Mouse (Mus musculus) liver, embryonic 12.5 days (tissue): ENCODE results near the gene Marveld1. TPM values are rescaled to one million over a fixed set of nuclear protein-coding genes. Genes with fewer than 3 reads are reported as not detected.

Experiments
- ATAC-seq: fragments of 200-750 bp; cut with Nextera tagmentation; 2 replicates; pipeline ENCODE4 v1.8.0; 2017; ENCODE audit warnings: moderate number of reproducible peaks, mild to moderate bottlenecking, moderate library complexity
- H3K27ac ChIP-seq: fragments of 300-500 bp; sonication (generic); 2 replicates; pipeline ENCODE4 v1.5.1; 2016; ENCODE audit warnings: mild to moderate bottlenecking
- H3K27me3 ChIP-seq: fragments of 300-500 bp; sonication (generic); replicated peaks from 2 replicates; pipeline ENCODE4 v1.6.1; 2016; ENCODE audit warnings: mild to moderate bottlenecking, moderate library complexity
- H3K36me3 ChIP-seq: fragments of 300-500 bp; sonication (generic); 2 replicates; pipeline ENCODE4 v1.6.1; 2016; ENCODE audit warnings: mild to moderate bottlenecking, moderate library complexity
- H3K4me1 ChIP-seq: fragments of 300-500 bp; sonication (generic); 2 replicates; pipeline ENCODE4 v1.6.1; 2016
- H3K4me2 ChIP-seq: fragments of 300-500 bp; sonication (generic); 2 replicates; pipeline ENCODE4 v1.6.1; 2016; ENCODE audit warnings: mild to moderate bottlenecking, moderate library complexity
- H3K4me3 ChIP-seq: fragments of 300-500 bp; sonication (generic); 2 replicates; pipeline ENCODE4 v1.5.1; 2016; ENCODE audit warnings: mild to moderate bottlenecking, moderate library complexity
- H3K9ac ChIP-seq: fragments of 300-500 bp; sonication (generic); 2 replicates; pipeline ENCODE4 v1.6.1; 2016; ENCODE audit warnings: mild to moderate bottlenecking, moderate library complexity
- H3K9me3 ChIP-seq: fragments of 300-500 bp; sonication (generic); replicated peaks from 2 replicates; pipeline ENCODE4 v1.6.1; 2016; ENCODE audit warnings: mild to moderate bottlenecking, moderate library complexity
- WGBS: fragments of 180-500 bp; shearing (Covaris S2); methylation state at CpG from one replicate; pipeline ENCODE4 v1.1.7; 2016; ENCODE audit not compliant: insufficient replicate concordance; 5-methylcytosine and 5-hydroxymethylcytosine counted together
- polyA plus RNA-seq: library from polyadenylated mRNA; unstranded; fragments of >200 nt; fragmentation: Nextera tagmentation; extraction: Ambion mirVana; gene quantifications from 2 replicates; pipeline ENCODE4 v1.2.1, GENCODE M21; 2016

Marveld1 gene
- polyA plus RNA-seq, 1 experiment from 2014 or later: 4.6 TPM

GRCm38 (mm10) chr19:42158246-42159017 lies 11.2 kb downstream of the Marveld1 start:
- Histone ChIP-seq H3K9me3 (no peaks in the 10 kb centered on the region), H3K9ac (no peak overlapping the region), H3K4me2 (peak overlapping the region; percentile 36), H3K27me3 (0 out of 2 replicates have a peak, but pooled peaks cover 7% of the 10 kb centered on the region), H3K4me3 (no peak overlapping the region; the same call in 1 of the 2 replicates), H3K27ac (no peak overlapping the region), H3K36me3 (no peaks in the 10 kb centered on the region), H3K4me1 (peaks cover 22% of the 10 kb centered on the region)
- peak; percentile 54; the same call in 1 of the 2 replicates for ATAC-seq
- 15% methylated on average over 13 of the region's 13 CpGs for WGBS

GRCm38 (mm10) chr19:42163764-42164163 lies 16.6 kb downstream of the Marveld1 start, which contains the start of gene Zfyve27:
Zfyve27 (plus strand) TSS chr19:42163951.
- 58% methylated on average over 5 of the region's 5 CpGs for WGBS

GRCm38 (mm10) chr19:42164188-42164587 lies 17.0 kb downstream of the Marveld1 start:
- Histone ChIP-seq H3K9me3 (no peaks in the 10 kb centered on the region), H3K4me1 (peaks cover 20% of the 10 kb centered on the region), H3K36me3 (no peaks in the 10 kb centered on the region), H3K4me3 (no peak overlapping the region), H3K27me3 (peaks cover 38% of the 10 kb centered on the region), H3K4me2 (no peak overlapping the region), H3K27ac (no peak overlapping the region), H3K9ac (no peak overlapping the region)
- 63% methylated on average over 7 of the region's 7 CpGs for WGBS
- no peak for ATAC-seq

More at GRCm38 (mm10) chr19:42163764-42164163, 16.6 kb downstream of the Marveld1 start, which contains the start of gene Zfyve27:
- no peak within 1 kb of the TSS for H3K27ac ChIP-seq
- no peaks in the 10 kb centered on the region for H3K9me3 ChIP-seq
- H3K4me2 ChIP-seq: no peak within 1 kb of the TSS
- peaks cover 20% of the 10 kb centered on the region for H3K4me1 ChIP-seq
- no peak for ATAC-seq
- H3K36me3 ChIP-seq: no peaks in the 10 kb centered on the region
- H3K4me3 ChIP-seq: no peak within 1 kb of the TSS
- no peak within 1 kb of the TSS for H3K9ac ChIP-seq
- H3K27me3 ChIP-seq: peaks cover 33% of the 10 kb centered on the region

GRCm38 (mm10) chr19:42166130-42166529 lies 18.9 kb downstream of the Marveld1 start:
- Histone ChIP-seq H3K4me1 (peaks cover 30% of the 10 kb centered on the region), H3K27ac (no peak overlapping the region), H3K27me3 (peaks cover 40% of the 10 kb centered on the region), H3K36me3 (no peaks in the 10 kb centered on the region), H3K4me2 (peak overlapping the region; percentile 58), H3K9me3 (no peaks in the 10 kb centered on the region), H3K4me3 (peak overlapping the region; percentile 34), H3K9ac (peak overlapping the region; percentile 12; the same call in 1 of the 2 replicates)
- WGBS: 4% methylated on average over 12 of the region's 12 CpGs
- ATAC-seq: no peak

DNA sequence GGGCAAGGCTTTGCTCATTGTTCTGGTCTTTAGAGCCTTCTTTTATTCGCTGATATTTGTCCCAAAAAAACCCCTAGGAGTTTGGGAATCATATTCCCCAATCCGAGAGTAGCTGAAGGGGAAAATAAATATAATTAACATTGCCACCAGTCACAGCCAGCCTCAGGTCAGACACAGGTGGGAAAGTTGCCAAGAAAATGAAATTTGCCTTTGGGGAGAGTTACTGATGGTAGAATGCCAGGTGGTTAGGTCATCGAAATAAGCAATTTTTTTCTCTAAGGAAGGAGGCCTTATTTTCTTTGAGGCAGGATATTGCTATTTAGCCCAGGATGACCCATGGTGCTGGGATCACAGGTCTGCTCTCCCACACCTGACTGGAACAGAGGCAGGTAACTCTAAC lies 19.6 kb downstream of the Marveld1 start:
- no peak for ATAC-seq
- no peaks in the 10 kb centered on the region for H3K9me3 ChIP-seq
- H3K4me2 ChIP-seq: no peak overlapping the region
- peaks cover 36% of the 10 kb centered on the region for H3K4me1 ChIP-seq
- no peak overlapping the region for H3K4me3 ChIP-seq
- no peak overlapping the region for H3K27ac ChIP-seq
- peaks cover 40% of the 10 kb centered on the region for H3K27me3 ChIP-seq
- 41% methylated on average over 3 of the region's 3 CpGs for WGBS
- H3K9ac ChIP-seq: no peak overlapping the region
- H3K36me3 ChIP-seq: no peaks in the 10 kb centered on the region

DNA sequence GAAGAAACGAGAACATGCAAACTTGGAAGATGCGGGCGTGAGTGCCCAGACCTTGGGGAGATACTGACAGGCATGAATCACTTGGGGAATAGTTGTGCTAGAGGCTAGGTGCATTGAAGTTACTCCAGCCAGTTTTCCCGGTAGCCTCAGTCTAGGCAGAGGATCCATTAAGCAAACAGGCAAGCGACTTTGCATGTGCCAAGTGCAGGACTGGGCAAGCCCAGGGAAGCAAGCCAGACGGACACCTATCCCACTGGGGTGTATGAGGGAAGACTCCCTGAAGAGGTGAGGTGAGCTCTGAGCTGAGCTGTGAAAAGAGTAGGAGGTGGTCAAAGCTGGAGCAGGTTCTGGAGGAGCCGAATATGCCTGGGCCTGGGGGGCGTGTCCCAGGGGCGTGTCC lies 20.3 kb downstream of the Marveld1 start:
- no peak overlapping the region for H3K4me3 ChIP-seq
- peaks cover 40% of the 10 kb centered on the region for H3K27me3 ChIP-seq
- peaks cover 40% of the 10 kb centered on the region for H3K4me1 ChIP-seq
- H3K4me2 ChIP-seq: no peak overlapping the region
- H3K9ac ChIP-seq: no peak overlapping the region
- WGBS: 66% methylated on average over 9 of the region's 9 CpGs
- H3K36me3 ChIP-seq: no peaks in the 10 kb centered on the region
- no peak for ATAC-seq
- H3K27ac ChIP-seq: no peak overlapping the region
- no peaks in the 10 kb centered on the region for H3K9me3 ChIP-seq

DNA sequence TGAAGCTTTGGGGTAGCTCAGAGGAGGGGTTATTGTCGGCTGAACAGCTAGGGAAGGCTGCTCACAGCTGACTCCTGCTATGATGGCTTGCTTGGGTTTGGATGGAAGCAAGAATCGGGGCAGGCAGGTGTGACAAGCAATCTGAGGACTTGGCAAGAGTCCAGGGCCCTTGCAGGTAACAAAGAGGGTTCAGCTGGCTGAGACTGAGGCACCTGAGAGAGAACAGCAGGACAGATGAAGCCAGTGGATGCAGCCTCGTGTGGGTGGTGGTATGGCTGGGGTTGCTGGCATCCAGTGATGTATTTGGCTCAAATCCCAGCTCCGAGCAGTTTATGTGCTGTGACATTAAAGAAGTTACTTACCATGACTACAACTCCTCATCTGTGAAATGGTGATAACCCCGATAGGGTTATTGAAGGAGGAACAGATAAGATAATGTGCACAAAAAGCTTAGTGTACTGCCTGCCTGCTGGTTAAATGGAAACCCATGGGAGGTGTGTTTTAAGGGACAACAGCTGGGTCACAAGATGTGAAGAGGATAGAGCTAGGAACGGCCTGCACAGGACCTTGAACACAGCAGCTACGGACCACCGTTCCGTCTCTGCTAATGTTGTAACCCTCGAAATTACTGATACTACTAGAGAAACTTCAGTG lies 22.2 kb downstream of the Marveld1 start:
- Histone ChIP-seq H3K4me2 (peak overlapping the region; percentile 90), H3K4me3 (peak overlapping the region; percentile 92), H3K36me3 (0 out of 2 replicates have a peak, but pooled peaks cover 3% of the 10 kb centered on the region), H3K27me3 (peaks cover 35% of the 10 kb centered on the region), H3K9ac (peak overlapping the region; percentile 91; the same call in 1 of the 2 replicates), H3K4me1 (peaks cover 45% of the 10 kb centered on the region), H3K27ac (peak overlapping the region; percentile 49), H3K9me3 (no peaks in the 10 kb centered on the region)
- WGBS: 49% methylated on average over 10 of the region's 10 CpGs
- ATAC-seq: peak; percentile 38

DNA sequence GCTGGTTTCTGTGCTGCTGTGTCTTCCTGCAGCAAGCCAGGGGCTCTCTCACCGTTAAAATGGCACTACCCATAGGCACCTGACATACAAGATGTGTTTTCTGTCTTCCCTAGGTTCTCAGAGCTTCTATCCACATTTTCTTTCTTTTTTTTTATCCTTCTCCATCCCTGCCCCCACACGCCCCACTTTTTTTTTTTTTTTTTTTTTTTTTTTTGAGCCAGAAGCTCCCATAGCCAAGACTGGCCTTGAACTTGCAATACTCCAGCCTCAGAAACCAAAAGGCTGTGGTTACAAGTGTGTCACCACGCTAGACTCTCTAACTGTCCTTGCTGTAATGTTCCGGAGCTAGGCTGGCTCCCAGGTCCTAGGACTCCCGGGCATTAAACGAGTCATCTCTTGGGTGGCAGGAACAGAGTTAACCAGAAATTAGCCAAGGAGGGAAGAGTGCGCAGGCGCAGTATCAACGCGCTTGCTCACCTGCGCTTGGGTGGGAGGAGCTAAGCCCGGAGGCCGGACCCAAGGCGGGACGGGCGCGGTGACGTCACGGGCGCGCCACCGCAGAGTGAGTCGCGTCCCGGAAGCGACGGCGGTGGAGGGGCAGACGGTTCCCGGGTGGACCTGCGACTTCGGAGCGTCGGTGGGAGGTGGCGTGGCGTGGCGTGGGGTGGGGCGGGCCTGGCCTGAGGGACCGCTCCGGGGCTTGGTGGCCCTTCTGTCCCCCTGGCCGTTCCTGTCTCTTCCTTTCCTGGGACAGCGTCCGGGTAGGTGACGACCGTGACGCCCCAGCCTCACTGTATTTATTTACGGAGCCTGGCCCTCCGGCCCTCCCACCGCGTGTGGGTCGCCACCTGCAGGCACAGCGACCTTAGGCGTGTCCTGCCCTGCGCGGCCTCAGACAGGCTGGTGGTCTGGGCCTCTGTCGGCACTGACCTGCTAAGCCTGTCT lies 23.1 kb downstream of the Marveld1 start:
- H3K4me1 ChIP-seq: peaks cover 45% of the 10 kb centered on the region
- peak overlapping the region; percentile 91 for H3K9ac ChIP-seq
- peak overlapping the region; percentile 90 for H3K4me2 ChIP-seq
- no peaks in the 10 kb centered on the region for H3K9me3 ChIP-seq
- peak overlapping the region; percentile 92 for H3K4me3 ChIP-seq
- WGBS: 1% methylated on average over 55 of the region's 56 CpGs
- H3K27ac ChIP-seq: peak overlapping the region; percentile 77
- H3K36me3 ChIP-seq: 0 out of 2 replicates have a peak, but pooled peaks cover 3% of the 10 kb centered on the region
- ATAC-seq: peak; percentile 91
- H3K27me3 ChIP-seq: peaks cover 34% of the 10 kb centered on the region

DNA sequence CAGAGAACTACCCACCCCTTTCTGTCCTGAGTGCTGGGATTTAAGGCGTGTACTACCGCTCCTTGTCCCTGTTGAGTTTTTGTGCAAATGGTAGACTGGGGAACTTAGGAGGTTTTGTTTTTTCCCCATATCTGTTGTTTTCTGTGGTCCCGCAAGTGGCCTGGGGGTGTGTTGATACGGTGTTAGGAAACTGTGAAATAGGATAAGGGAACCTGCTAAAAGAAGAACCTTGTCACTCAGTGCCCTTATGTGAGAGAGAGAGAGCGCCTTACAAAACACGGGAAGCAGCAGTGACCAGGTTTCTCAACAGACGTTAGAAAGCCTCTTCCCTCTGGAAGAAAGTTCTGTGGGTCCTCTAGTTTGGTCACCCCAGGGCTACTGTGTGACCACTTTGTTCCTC lies 29.6 kb downstream of the Marveld1 start:
- no peaks in the 10 kb centered on the region for H3K27me3 ChIP-seq
- H3K4me3 ChIP-seq: 0 out of 2 replicates have a peak overlapping the region, but pooled peaks have one; percentile 1
- H3K27ac ChIP-seq: peak overlapping the region; percentile 69
- H3K4me2 ChIP-seq: peak overlapping the region; percentile 41
- H3K9me3 ChIP-seq: no peaks in the 10 kb centered on the region
- ATAC-seq: peak; percentile 79
- H3K36me3 ChIP-seq: peaks cover 47% of the 10 kb centered on the region
- peaks cover 34% of the 10 kb centered on the region for H3K4me1 ChIP-seq
- no peak overlapping the region; the same call in 1 of the 2 replicates for H3K9ac ChIP-seq
- WGBS: 26% methylated on average over 7 of the region's 7 CpGs

DNA sequence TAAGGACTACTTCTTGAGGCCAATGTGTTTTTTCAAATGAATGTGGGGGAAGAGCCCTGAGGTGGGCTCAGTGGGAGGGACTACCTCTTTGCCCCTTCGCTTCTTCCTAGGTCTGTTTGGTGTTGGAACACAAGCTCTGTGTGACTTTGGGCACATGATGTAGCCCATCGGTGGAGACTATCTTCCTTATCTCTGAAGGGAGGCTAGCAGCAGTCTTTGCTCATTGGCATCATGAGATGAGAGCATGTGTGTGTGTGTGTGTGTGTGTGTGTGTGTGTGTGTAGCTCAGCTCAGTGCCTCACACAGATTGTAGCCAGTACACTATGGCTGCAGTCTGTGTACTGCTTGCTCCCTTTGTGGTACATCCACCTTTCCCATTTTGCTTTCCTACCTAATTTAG lies 30.3 kb downstream of the Marveld1 start:
- peak; percentile 40; the same call in 1 of the 2 replicates for ATAC-seq
- Histone ChIP-seq H3K36me3 (peaks cover 52% of the 10 kb centered on the region), H3K27me3 (no peaks in the 10 kb centered on the region), H3K4me2 (peak overlapping the region; percentile 41), H3K4me3 (0 out of 2 replicates have a peak overlapping the region, but pooled peaks have one; percentile 1), H3K27ac (peak overlapping the region; percentile 69), H3K4me1 (peaks cover 30% of the 10 kb centered on the region), H3K9ac (no peak overlapping the region; the same call in 1 of the 2 replicates), H3K9me3 (no peaks in the 10 kb centered on the region)
- WGBS: 32% methylated on average over 2 of the region's 2 CpGs

- H3K9ac ChIP-seq: no peak overlapping the region
- H3K36me3 ChIP-seq: peaks cover 68% of the 10 kb centered on the region
- H3K4me1 ChIP-seq: peaks cover 25% of the 10 kb centered on the region
- no peak overlapping the region for H3K4me3 ChIP-seq
- no peaks in the 10 kb centered on the region for H3K9me3 ChIP-seq
- no peak for ATAC-seq
- H3K27me3 ChIP-seq: no peaks in the 10 kb centered on the region
- H3K4me2 ChIP-seq: no peak overlapping the region
- 90% methylated on average over 14 of the region's 14 CpGs for WGBS
- H3K27ac ChIP-seq: no peak overlapping the region
Measured at GRCm38 (mm10) chr19:42179356-42179755, 32.2 kb downstream of the Marveld1 start.
